Mouse (Mus musculus): ENCODE measurements at regions not wholly inside any gene's neighbourhood (a gene's known extent, or its start where the extent isn't known, plus 50 kb on each side); places are given as distances from the start of the nearest gene placed in this dataset.

GRCm38 (mm10) chr11:112125249-112125933, 656.6 kb upstream of the Sox9 start:
- TF ChIP-seq POLR2A (IDR thresholded peaks at IDR 0.05; ENCODE audit: insufficient read length, low read depth): no peak
- TF ChIP-seq POLR2AphosphoS2 (IDR thresholded peaks at IDR 0.05; ENCODE audit: insufficient read length, low read depth): no peak
- no peak for TF ChIP-seq MAX (IDR thresholded peaks at IDR 0.05; ENCODE audit: low read depth)
- TF ChIP-seq TCF12 (IDR thresholded peaks at IDR 0.05; ENCODE audit: insufficient read depth, poor library complexity, severe bottlenecking): no peak
- TF ChIP-seq E2F4 (IDR thresholded peaks at IDR 0.05; ENCODE audit: insufficient read depth): no peak
- no peak for TF ChIP-seq USF1 (IDR thresholded peaks at IDR 0.05; ENCODE audit: low read depth)
- no peak for TF ChIP-seq MYOD1 (IDR thresholded peaks at IDR 0.05; ENCODE audit: control insufficient read depth in 1 of 3, insufficient read length in 2 of 3, low read depth in 2 of 3)
- no peak for TF ChIP-seq REST (IDR thresholded peaks at IDR 0.05; ENCODE audit: insufficient read depth, insufficient read length)
